Mouse (Mus musculus) hindbrain, embryonic 10.5 days (tissue): ENCODE results near the gene Ddah2. TPM values are rescaled to one million over a fixed set of nuclear protein-coding genes. Genes with fewer than 3 reads are reported as not detected.

ENCODE experiments used
- DNase-seq: peaks from one replicate; pipeline ENCODE4 v3.0.0-alpha.2; 2017; ENCODE audit warnings: low spot score
- H3K27ac ChIP-seq: fragments of 300-500 bp; sonication (generic); 2 replicates; pipeline ENCODE4 v1.5.1; 2016; ENCODE audit warnings: mild to moderate bottlenecking, moderate library complexity
- H3K27me3 ChIP-seq: fragments of 300-500 bp; sonication (generic); 2 replicates; pipeline ENCODE4 v1.6.1; 2016; ENCODE audit warnings: mild to moderate bottlenecking; ENCODE audit not compliant: poor library complexity, insufficient read depth, severe bottlenecking
- H3K36me3 ChIP-seq: fragments of 300-500 bp; sonication (generic); 2 replicates; pipeline ENCODE4 v1.6.1; 2016; ENCODE audit warnings: mild to moderate bottlenecking, moderate library complexity
- H3K4me1 ChIP-seq: fragments of 300-500 bp; sonication (generic); replicated peaks from 2 replicates; pipeline ENCODE4 v1.6.1; 2016; ENCODE audit warnings: mild to moderate bottlenecking
- H3K4me3 ChIP-seq: fragments of 300-500 bp; sonication (generic); 2 replicates; pipeline ENCODE4 v1.5.1; 2016; ENCODE audit warnings: mild to moderate bottlenecking, moderate library complexity
- H3K9me3 ChIP-seq: fragments of 300-500 bp; sonication (generic); 2 replicates; pipeline ENCODE4 v1.6.1; 2016; ENCODE audit warnings: mild to moderate bottlenecking, moderate library complexity
- WGBS: fragments of 180-500 bp; shearing (Covaris S2); methylation state at CpG from one replicate; pipeline ENCODE4 v1.1.7; 2016; 5-methylcytosine and 5-hydroxymethylcytosine counted together
- polyA plus RNA-seq: library from polyadenylated mRNA; unstranded; fragments of >200 nt; fragmentation: Nextera tagmentation; extraction: Ambion mirVana; gene quantifications from 2 replicates; pipeline ENCODE4 v1.2.1, GENCODE M21; 2016

The Ddah2 gene
- polyA plus RNA-seq, 1 experiment from 2014 or later = 664 TPM

- Histone ChIP-seq H3K4me3 (peak overlapping the region; percentile 93; the same call in 1 of the 2 replicates), H3K4me1 (peaks cover 61% of the 10 kb centered on the region), H3K36me3 (peaks cover 56% of the 10 kb centered on the region), H3K27ac (no peak overlapping the region), H3K27me3 (peaks cover 42% of the 10 kb centered on the region), H3K9me3 (no peaks in the 10 kb centered on the region)
- no peak for DNase-seq
- 87% methylated on average over 8 of the region's 8 CpGs for WGBS
Measured at GRCm38 (mm10) chr17:35061299-35061698, 2.5 kb downstream of the Ddah2 start.

- Histone ChIP-seq H3K9me3 (no peaks in the 10 kb centered on the region), H3K4me1 (peaks cover 54% of the 10 kb centered on the region), H3K27ac (no peak overlapping the region), H3K36me3 (peaks cover 35% of the 10 kb centered on the region), H3K27me3 (peaks cover 62% of the 10 kb centered on the region), H3K4me3 (no peak overlapping the region)
- no peak for DNase-seq
- WGBS = 93% methylated on average over 3 of the region's 3 CpGs
Measured at GRCm38 (mm10) chr17:35063466-35063865, 4.6 kb downstream of the Ddah2 start.

- no peak overlapping the region; the same call in 1 of the 2 replicates for H3K27ac ChIP-seq
- H3K4me3 ChIP-seq = peak overlapping the region; percentile 54
- H3K36me3 ChIP-seq = peaks cover 35% of the 10 kb centered on the region
- no peak for DNase-seq
- peaks cover 68% of the 10 kb centered on the region for H3K27me3 ChIP-seq
- 36% methylated on average over 10 of the region's 10 CpGs for WGBS
- H3K9me3 ChIP-seq = no peaks in the 10 kb centered on the region
- H3K4me1 ChIP-seq = peaks cover 49% of the 10 kb centered on the region
Measured at GRCm38 (mm10) chr17:35064378-35064877, 5.6 kb downstream of the Ddah2 start.

GRCm38 (mm10) chr17:35064951-35065947 lies 6.4 kb downstream of the Ddah2 start, which contains the start of gene Ly6g6c:
TSS of gene Ly6g6c (plus strand) at chr17:35065388.
- DNase-seq = peak; percentile 68
- H3K27me3 ChIP-seq = peaks cover 68% of the 10 kb centered on the region
- H3K4me3 ChIP-seq = peak within 1 kb of the TSS; percentile 54
- H3K36me3 ChIP-seq = peaks cover 32% of the 10 kb centered on the region
- peak within 1 kb of the TSS; percentile 81 for H3K27ac ChIP-seq
- H3K9me3 ChIP-seq = no peaks in the 10 kb centered on the region
- H3K4me1 ChIP-seq = peaks cover 44% of the 10 kb centered on the region
- WGBS = under 1% methylated on average over 48 of the region's 48 CpGs

- peak within 1 kb of the TSS; percentile 54 for H3K4me3 ChIP-seq
- no peaks in the 10 kb centered on the region for H3K9me3 ChIP-seq
- DNase-seq = no peak
- 42% methylated on average over 10 of the region's 10 CpGs for WGBS
- H3K27ac ChIP-seq = peak within 1 kb of the TSS; percentile 81
- H3K36me3 ChIP-seq = peaks cover 24% of the 10 kb centered on the region
- H3K4me1 ChIP-seq = peaks cover 38% of the 10 kb centered on the region
- H3K27me3 ChIP-seq = peaks cover 68% of the 10 kb centered on the region
Measured at GRCm38 (mm10) chr17:35066084-35066483, 7.2 kb downstream of the Ddah2 start, which contains the start of gene Mpig6b. TSS of gene Mpig6b (minus strand) at chr17:35066184.

GRCm38 (mm10) chr17:35068213-35068914 lies 9.5 kb downstream of the Ddah2 start:
- DNase-seq = no peak
- WGBS = 86% methylated on average over 17 of the region's 17 CpGs
- no peak overlapping the region for H3K4me3 ChIP-seq
- peaks cover 55% of the 10 kb centered on the region for H3K27me3 ChIP-seq
- no peaks in the 10 kb centered on the region for H3K9me3 ChIP-seq
- H3K36me3 ChIP-seq = peaks cover 1% of the 10 kb centered on the region
- H3K4me1 ChIP-seq = peaks cover 29% of the 10 kb centered on the region
- H3K27ac ChIP-seq = no peak overlapping the region

GRCm38 (mm10) chr17:35070556-35071229 lies 11.9 kb downstream of the Ddah2 start:
- peaks cover 9% of the 10 kb centered on the region for H3K4me1 ChIP-seq
- H3K27ac ChIP-seq = no peak overlapping the region
- H3K9me3 ChIP-seq = no peaks in the 10 kb centered on the region
- peaks cover 36% of the 10 kb centered on the region for H3K27me3 ChIP-seq
- no peak overlapping the region for H3K4me3 ChIP-seq
- H3K36me3 ChIP-seq = no peaks in the 10 kb centered on the region
- WGBS = 61% methylated on average over 6 of the region's 6 CpGs
- DNase-seq = no peak

GRCm38 (mm10) chr17:35071454-35071853 lies 12.6 kb downstream of the Ddah2 start:
- Histone ChIP-seq H3K27me3 (peaks cover 28% of the 10 kb centered on the region), H3K36me3 (no peaks in the 10 kb centered on the region), H3K4me1 (peaks cover 9% of the 10 kb centered on the region), H3K9me3 (no peaks in the 10 kb centered on the region), H3K27ac (no peak overlapping the region), H3K4me3 (no peak overlapping the region)
- DNase-seq = no peak
- 82% methylated on average over 9 of the region's 9 CpGs for WGBS

GRCm38 (mm10) chr17:35074097-35074496 lies 15.3 kb downstream of the Ddah2 start:
- DNase-seq = no peak
- 56% methylated on average over 17 of the region's 17 CpGs for WGBS

GRCm38 (mm10) chr17:35076507-35077176 lies 17.8 kb downstream of the Ddah2 start, which contains the start of gene Ly6g6e:
TSS of gene Ly6g6e (plus strand) at chr17:35076902.
- H3K36me3 ChIP-seq = no peaks in the 10 kb centered on the region
- no peaks in the 10 kb centered on the region for H3K9me3 ChIP-seq
- WGBS = 25% methylated on average over 10 of the region's 10 CpGs
- no peak for DNase-seq
- peaks cover 15% of the 10 kb centered on the region for H3K27me3 ChIP-seq
- peak within 1 kb of the TSS; percentile 82 for H3K27ac ChIP-seq
- peaks cover 41% of the 10 kb centered on the region for H3K4me1 ChIP-seq
- peak within 1 kb of the TSS; percentile 45 for H3K4me3 ChIP-seq

More at GRCm38 (mm10) chr17:35074097-35074496, 15.3 kb downstream of the Ddah2 start:
- Histone ChIP-seq H3K27me3 (peaks cover 8% of the 10 kb centered on the region; the same call in 1 of the 2 replicates), H3K4me1 (peaks cover 28% of the 10 kb centered on the region), H3K4me3 (no peak overlapping the region), H3K9me3 (no peaks in the 10 kb centered on the region), H3K27ac (peak overlapping the region; percentile 50), H3K36me3 (no peaks in the 10 kb centered on the region)

- peaks cover 15% of the 10 kb centered on the region for H3K27me3 ChIP-seq
- H3K9me3 ChIP-seq = no peaks in the 10 kb centered on the region
- 43% methylated on average over 2 of the region's 2 CpGs for WGBS
- H3K4me1 ChIP-seq = peaks cover 41% of the 10 kb centered on the region
- H3K36me3 ChIP-seq = no peaks in the 10 kb centered on the region
- H3K27ac ChIP-seq = peak overlapping the region; percentile 82
- H3K4me3 ChIP-seq = peak overlapping the region; percentile 45
- no peak for DNase-seq
Measured at GRCm38 (mm10) chr17:35077285-35077684, 18.4 kb downstream of the Ddah2 start.
